Mouse (Mus musculus) hindbrain, embryonic 14.5 days (tissue): ENCODE measurements at regions not wholly inside any gene's neighbourhood (a gene's known extent, or its start where the extent isn't known, plus 50 kb on each side); places are given as distances from the start of the nearest gene placed in this dataset.
A peak's percentile ranks its signal among the peaks of the same experiment; 100 is the strongest.
"Not testable (repeated sequence)": the region's sequence is repeated elsewhere in the genome, so short reads cannot be mapped to it uniquely, and the experiment has no call there.

Experiments used
- ATAC-seq: fragments of 200-750 bp; cut with Nextera tagmentation; 2 replicates; pipeline ENCODE4 v1.8.0; 2017; ENCODE audit warnings: moderate number of reproducible peaks, mild to moderate bottlenecking, moderate TSS enrichment, moderate library complexity; ENCODE audit not compliant: low FRiP score
- DNase-seq: peaks from one replicate; pipeline ENCODE4 v3.0.0-alpha.2; 2015; ENCODE audit warnings: low spot score
- H3K27ac ChIP-seq: fragments of 300-500 bp; sonication (generic); 2 replicates; pipeline ENCODE4 v1.5.1; 2014; ENCODE audit warnings: mild to moderate bottlenecking, moderate library complexity
- H3K27me3 ChIP-seq: fragments of 300-500 bp; sonication (generic); 2 replicates; pipeline ENCODE4 v1.6.1; 2014; ENCODE audit warnings: mild to moderate bottlenecking, low read length, mixed read lengths; ENCODE audit not compliant: control insufficient read depth, insufficient read depth
- H3K36me3 ChIP-seq: fragments of 300-500 bp; sonication (generic); replicated peaks from 2 replicates; pipeline ENCODE4 v1.6.1; 2014; ENCODE audit not compliant: control insufficient read depth, insufficient read depth
- H3K4me1 ChIP-seq: fragments of 300-500 bp; sonication (generic); replicated peaks from 2 replicates; pipeline ENCODE4 v1.6.1; 2014; ENCODE audit warnings: antibody characterized with exemption, low read length, mixed read lengths; ENCODE audit not compliant: control insufficient read depth, insufficient read depth
- H3K4me2 ChIP-seq: fragments of 300-500 bp; sonication (generic); replicated peaks from 2 replicates; pipeline ENCODE4 v1.6.1; 2014; ENCODE audit warnings: mild to moderate bottlenecking, moderate library complexity
- H3K4me3 ChIP-seq: fragments of 300-500 bp; sonication (generic); replicated peaks from 2 replicates; pipeline ENCODE4 v1.5.1; 2014; ENCODE audit warnings: mild to moderate bottlenecking, low read length
- H3K9ac ChIP-seq: fragments of 300-500 bp; sonication (generic); 2 replicates; pipeline ENCODE4 v1.6.1; 2014
- H3K9me3 ChIP-seq: fragments of 300-500 bp; sonication (generic); 2 replicates; pipeline ENCODE4 v1.6.1; 2016; ENCODE audit warnings: low read length; ENCODE audit not compliant: control insufficient read depth
- WGBS: fragments of 180-500 bp; shearing (Covaris S2); extraction: QIAGEN DNeasy Blood & Tissue Kit; methylation state at CpG from one replicate; pipeline ENCODE4 v1.1.7; 2014; 5-methylcytosine and 5-hydroxymethylcytosine counted together

DNA sequence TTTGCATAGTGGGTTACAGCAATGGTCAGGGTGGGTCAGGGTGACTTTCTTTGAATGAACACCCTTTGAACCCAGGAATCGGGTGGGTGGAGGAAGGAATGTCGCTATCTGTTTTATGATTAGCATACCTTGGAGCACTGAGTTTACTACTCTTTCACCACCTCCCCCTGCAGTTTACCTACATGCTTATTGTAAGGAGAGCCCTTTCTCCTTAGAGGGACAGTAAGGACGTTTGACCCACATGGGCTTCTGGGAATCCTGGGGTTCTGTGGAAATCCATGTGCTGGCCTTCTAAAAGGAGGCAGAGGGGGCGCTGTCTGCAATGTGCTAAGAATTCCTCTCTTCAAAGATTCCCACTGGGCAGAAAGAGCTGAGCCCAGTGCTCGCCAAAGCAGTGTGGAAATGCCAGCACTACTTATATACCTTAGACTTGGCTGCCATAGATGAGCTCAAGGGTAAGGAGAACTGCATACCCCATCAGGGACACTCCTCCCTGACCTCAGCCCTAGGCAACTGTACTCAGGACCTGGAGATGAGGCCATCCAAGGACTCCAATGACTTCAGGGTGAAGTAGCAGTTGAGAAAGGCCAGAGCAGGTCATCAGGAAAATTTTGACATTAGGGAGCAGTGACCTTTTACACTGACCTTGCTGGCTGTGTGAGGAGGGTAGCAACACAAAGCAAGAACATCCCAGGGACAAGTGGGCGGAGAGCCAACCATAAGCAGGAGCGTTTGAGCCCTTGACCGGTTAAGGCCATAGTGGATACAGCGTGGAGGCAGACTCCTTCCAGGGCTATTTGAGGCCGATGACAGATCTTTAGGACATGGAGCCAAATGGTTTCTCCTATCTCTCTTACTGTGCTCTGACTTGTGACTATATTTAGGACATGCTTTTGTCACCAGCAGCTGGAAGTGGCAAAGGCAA lies 133.2 kb downstream of the Tcp10c start:
- Histone ChIP-seq H3K9ac (no peak overlapping the region), H3K4me3 (no peak overlapping the region), H3K9me3 (no peaks in the 10 kb centered on the region), H3K4me2 (no peak overlapping the region), H3K36me3 (no peaks in the 10 kb centered on the region), H3K27ac (no peak overlapping the region), H3K4me1 (no peaks in the 10 kb centered on the region), H3K27me3 (no peaks in the 10 kb centered on the region)
- WGBS: 82% methylated on average over 10 of the region's 10 CpGs
- ATAC-seq (no peak), DNase-seq (no peak)

DNA sequence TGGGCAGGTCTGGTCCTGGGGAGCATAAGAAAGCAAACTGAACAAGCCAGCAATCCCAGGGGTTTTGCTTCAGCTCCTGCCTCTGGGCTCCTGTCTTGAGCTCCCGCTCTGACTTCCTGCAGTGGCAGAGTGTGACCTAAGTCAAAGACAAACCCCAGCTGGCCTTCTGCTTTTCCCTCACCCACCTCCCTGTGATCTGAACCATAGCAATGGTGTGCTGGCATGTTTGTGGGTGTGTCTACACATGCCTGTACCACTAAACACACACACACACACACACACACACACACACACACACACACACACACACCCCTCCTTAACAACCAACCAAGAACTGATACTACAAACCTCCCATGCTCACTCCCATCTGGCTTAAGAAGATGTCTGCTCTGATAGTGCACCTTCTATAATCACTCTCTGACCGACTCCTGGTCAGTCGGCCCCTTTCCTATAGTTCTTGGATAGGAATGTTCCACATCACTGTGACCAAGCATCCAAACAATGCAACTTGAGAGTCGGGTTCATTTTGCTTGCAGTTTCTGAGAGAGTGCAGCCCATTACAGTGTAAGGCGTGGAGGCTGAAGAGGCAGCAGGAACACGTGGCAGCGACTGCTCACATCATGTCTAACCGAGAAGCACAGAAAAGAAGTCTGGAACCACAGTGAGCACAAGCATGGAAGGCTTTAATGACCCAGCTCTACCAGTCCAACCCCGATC lies 134.4 kb downstream of the Tcp10c start:
- Histone ChIP-seq H3K36me3 (no peaks in the 10 kb centered on the region), H3K4me2 (no peak overlapping the region)

DNA sequence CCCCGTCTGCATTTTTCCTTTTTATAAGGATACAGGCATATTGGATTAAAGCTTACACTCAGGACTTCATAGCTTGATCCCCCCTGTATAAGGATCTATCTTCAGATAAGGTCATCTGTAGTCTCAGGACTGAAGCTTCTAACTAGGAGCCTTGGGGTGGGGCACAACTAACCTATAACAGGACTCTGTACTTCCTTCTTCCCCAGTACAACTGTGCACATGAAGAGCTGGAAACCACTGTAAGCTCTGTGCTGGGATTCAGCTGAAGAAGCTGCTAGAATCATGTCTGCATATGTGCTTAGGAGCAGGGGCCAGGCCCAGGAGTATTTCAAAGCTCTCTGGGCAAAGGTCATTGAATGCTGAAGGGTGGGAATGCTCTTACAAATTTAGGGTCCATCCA lies 137.9 kb downstream of the Tcp10c start:
- not testable (repeated sequence) for H3K9ac ChIP-seq, DNase-seq

More for the DNA sequence above, 134.4 kb downstream of the Tcp10c start:
- Histone ChIP-seq H3K4me3 (no peak overlapping the region), H3K27ac (no peak overlapping the region), H3K9ac (no peak overlapping the region), H3K4me1 (no peaks in the 10 kb centered on the region), H3K9me3 (no peaks in the 10 kb centered on the region), H3K27me3 (no peaks in the 10 kb centered on the region)
- 86% methylated on average over 9 of the region's 9 CpGs for WGBS
- ATAC-seq (no peak; the same call in 1 of the 2 replicates), DNase-seq (no peak)

DNA sequence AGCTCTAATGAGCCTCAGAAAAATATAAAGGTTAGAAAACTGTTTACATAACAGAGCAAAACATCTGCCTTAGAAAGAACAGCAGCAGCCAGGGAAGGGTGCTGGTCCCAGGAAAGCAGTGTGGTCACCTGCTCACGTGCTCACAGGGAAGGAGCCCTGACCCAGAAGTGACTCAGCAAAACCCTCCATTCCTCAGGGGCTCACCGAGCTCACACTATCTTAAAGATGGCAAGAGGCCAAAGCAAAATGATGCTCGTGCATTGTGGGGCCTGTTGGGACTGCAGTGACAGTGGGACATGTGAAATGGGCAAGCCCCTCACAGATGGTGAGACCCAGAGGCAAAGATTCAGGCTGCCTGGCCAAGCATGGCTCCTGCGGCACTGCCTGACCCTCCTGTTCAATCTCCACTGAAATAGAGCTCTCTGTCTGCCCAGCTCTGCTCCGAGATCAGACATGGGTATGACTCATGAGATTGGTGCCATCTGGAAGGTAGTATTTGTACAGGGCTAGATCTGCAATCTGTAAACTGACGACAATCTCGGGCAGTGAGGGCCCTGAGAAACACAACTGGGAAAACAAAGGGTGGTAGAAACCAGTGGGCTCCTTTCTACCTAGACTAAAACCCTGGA lies 138.4 kb downstream of the Tcp10c start:
- not testable (repeated sequence) for H3K27ac ChIP-seq, H3K9ac ChIP-seq, H3K4me3 ChIP-seq, H3K36me3 ChIP-seq, H3K9me3 ChIP-seq, DNase-seq, ATAC-seq, H3K4me1 ChIP-seq, H3K4me2 ChIP-seq, H3K27me3 ChIP-seq
- WGBS: 36% methylated on average over 3 of the region's 7 CpGs

More for the DNA sequence above, 137.9 kb downstream of the Tcp10c start:
- not testable (repeated sequence) for H3K27me3 ChIP-seq, H3K4me2 ChIP-seq, H3K27ac ChIP-seq, H3K36me3 ChIP-seq, ATAC-seq, H3K4me1 ChIP-seq, H3K4me3 ChIP-seq, H3K9me3 ChIP-seq
- WGBS: 94% methylated on average over 1 of the region's 1 CpGs

DNA sequence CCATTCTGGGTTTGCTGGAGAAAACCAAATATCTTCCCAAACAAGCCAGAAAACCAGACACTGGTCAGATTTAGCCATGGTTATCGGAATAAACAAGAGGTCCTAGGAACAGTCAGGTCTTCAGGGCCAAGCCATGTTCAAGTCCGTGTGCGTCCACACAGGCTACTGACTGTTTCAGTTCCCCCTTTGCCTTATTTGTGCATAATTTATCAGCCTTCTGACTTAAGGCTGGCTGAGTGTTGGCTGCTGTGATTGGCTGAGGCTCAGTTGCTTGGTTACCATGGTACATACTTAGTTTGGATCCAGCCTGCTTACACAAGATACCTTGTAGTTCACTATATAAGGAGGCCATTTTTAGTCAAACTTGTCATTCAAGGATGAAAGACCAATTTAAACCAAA lies 139.5 kb downstream of the Tcp10c start:
- H3K4me3 ChIP-seq, H3K9me3 ChIP-seq, H3K36me3 ChIP-seq, ATAC-seq, H3K4me2 ChIP-seq, H3K4me1 ChIP-seq, H3K9ac ChIP-seq, H3K27me3 ChIP-seq, H3K27ac ChIP-seq, DNase-seq: not testable (repeated sequence)
- WGBS: 86% methylated on average over 3 of the region's 3 CpGs

DNA sequence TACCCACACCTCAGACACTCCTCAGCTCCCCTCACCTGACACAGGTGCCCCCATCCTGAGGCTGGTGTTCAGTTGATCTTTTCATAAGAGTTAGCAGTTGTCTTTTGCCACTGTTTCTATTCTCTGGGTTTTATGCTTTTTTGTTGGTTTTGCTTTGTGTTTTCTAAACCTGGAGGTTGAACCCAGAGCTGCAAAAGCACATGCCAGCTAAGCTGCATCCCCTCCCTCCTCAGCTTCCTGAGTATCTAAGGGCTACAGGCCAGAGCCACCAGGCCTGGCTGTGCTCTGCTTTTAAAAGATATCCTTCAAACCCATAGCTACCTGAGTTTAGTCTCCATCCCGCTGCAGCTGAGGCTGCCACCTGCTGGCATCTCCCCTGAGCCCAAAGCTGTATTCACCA lies 140.1 kb downstream of the Tcp10c start:
- not testable (repeated sequence) for H3K36me3 ChIP-seq, H3K4me2 ChIP-seq, H3K27me3 ChIP-seq, H3K9ac ChIP-seq, H3K9me3 ChIP-seq, H3K4me3 ChIP-seq, H3K27ac ChIP-seq, H3K4me1 ChIP-seq, ATAC-seq, DNase-seq
- no CpG with 5 or more reads among the region's 1 CpGs for WGBS

DNA sequence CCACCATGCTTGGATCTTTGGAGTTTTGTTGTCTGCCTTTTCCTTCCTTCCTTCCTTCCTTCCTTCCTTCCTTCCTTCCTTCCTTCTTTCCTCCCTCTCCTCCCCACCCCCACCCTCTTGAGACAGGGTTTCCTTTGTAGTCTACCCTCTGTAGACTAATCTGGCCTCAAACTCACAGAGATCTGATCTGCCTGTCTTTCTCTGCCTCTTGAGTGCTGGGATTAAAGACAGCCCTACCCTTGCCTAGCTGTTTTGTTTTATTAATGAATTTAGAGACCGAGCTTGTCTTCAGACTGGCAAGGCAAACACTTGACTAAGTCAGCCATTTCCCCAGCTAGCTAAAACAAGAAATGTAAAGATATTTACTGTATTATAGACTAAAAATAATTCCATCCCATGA lies 150.0 kb downstream of the Tcp10c start:
- WGBS: 52% methylated on average over 1 of the region's 1 CpGs
- not testable (repeated sequence) for H3K9me3 ChIP-seq, H3K4me2 ChIP-seq, DNase-seq, H3K27me3 ChIP-seq, H3K4me1 ChIP-seq, H3K4me3 ChIP-seq, H3K9ac ChIP-seq, H3K36me3 ChIP-seq
- peak; percentile 32; the same call in 1 of the 2 replicates for ATAC-seq
- H3K27ac ChIP-seq: peak overlapping the region; percentile 51; the same call in 1 of the 2 replicates

DNA sequence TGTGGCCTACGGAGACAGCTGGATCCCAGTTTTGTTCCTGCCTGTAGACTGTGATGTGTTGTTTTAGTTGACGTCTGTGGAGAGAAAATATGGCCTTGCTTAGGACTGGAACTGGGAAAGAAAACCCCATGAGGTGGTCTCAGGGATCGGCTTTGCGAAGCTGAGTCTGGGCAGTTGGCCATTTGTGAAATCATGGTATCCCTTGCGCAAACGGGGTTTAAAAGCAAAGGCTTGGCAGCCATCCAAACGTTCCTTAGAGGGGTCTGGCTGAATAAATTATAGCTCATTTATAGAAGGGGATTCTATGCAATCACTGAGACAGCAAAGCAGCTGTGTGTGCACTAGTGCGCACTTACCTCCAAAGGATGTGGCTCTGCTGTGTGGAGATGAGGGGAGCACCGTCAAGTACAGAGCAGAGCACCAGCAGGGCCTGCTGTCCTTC lies 150.5 kb downstream of the Tcp10c start:
- H3K27ac ChIP-seq: peak overlapping the region; percentile 81
- not testable (repeated sequence) for H3K4me2 ChIP-seq, H3K36me3 ChIP-seq, H3K9ac ChIP-seq, H3K4me1 ChIP-seq, H3K9me3 ChIP-seq, H3K27me3 ChIP-seq, H3K4me3 ChIP-seq
- 21% methylated on average over 8 of the region's 9 CpGs for WGBS
- peak; percentile 80 for DNase-seq
- peak; percentile 91 for ATAC-seq

DNA sequence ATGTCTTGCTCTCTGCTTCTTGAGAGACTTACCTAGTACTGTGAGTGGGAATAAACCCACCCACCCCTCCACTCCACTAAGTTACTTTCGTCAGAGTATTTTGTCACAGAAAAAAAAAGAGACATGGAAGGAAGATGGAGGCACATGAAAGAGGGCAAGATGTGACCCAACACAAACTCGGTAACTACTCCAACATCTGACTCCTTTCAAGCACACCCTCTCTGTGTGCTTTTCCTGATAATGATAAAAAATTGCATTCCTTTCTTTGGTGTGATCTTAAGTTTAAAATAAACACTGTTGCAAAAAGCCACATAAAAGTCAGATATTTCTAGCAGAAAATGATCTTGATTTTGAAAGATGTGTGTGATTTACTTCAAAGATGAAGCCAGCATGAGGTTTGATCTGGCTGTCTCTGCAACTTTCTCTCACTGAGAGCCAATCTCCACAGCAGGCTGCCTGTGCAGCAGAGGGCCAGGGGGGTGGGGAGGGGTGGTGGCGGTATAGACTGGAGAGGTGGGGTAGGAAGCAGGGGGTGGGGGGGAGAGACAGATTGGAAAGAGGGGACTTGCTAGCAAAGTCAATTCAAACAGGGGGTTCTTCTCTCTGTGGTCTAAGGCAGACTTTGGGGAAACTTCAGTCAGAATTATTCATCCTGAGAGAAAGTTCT lies 153.2 kb downstream of the Tcp10c start:
- not testable (repeated sequence) for H3K27me3 ChIP-seq, H3K4me1 ChIP-seq, DNase-seq, H3K4me3 ChIP-seq, H3K9me3 ChIP-seq, ATAC-seq, H3K4me2 ChIP-seq, H3K36me3 ChIP-seq, H3K9ac ChIP-seq, H3K27ac ChIP-seq
- WGBS: 51% methylated on average over 2 of the region's 3 CpGs
